ENCODE assay signal across 23 mouse cellular contexts in the genomic region with DNA sequence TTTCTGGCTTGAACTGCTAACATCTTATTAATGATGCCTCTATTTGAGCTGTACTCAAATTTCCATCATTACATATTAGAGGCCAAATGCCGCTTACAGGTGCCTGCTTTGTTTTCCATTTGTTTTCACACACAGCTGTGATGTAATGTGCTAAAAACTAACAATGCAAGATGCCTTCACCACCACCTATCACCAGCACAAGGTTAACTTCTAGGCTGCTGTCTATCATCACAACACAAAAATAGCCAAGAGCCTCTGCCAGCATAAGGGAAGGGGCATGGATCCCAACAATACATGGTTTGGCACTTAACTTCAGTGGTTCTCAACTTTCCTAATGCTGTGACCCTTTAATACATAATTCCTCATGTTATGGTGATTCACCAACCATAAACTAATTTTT.
"Had no signal": no experiment of that assay in that cellular context is flagged by ENCODE, and none has a peak within 500 bp of the region (broad histone marks: within the 10 kb centered on the region; RNA-seq: fewer than 3 reads in every experiment).

No protein-coding gene starts in this region.

- H3K4me2 ChIP-seq: limb, embryonic 13.5 days; liver, embryonic 12.5 days; liver, embryonic 15.5 days; lung, embryonic 15.5 days; midbrain, embryonic 13.5 days; neural tube, embryonic 13.5 days; stomach, embryonic 15.5 days had no signal

- H3K36me3 ChIP-seq: limb, embryonic 13.5 days; lung, embryonic 15.5 days; midbrain, embryonic 13.5 days; neural tube, embryonic 13.5 days; stomach, embryonic 15.5 days had no signal

- H3K4me1 ChIP-seq: liver, embryonic 12.5 days; liver, embryonic 15.5 days; lung, embryonic 15.5 days; stomach, embryonic 15.5 days had no signal

- DNase-seq: kidney, postnatal 14 days; kidney, postnatal 4 days; layer of hippocampus, adult 9-11 months; liver; lung, adult 18-20 months; lung, postnatal 10 days; lung, postnatal 36 days; retina, postnatal 1 day; right cerebral cortex, postnatal 25 days; spleen, adult 18-20 months; thymus, postnatal 25 days had no signal

- H3K27ac ChIP-seq: limb, embryonic 10.5 days; limb, embryonic 13.5 days; liver, embryonic 12.5 days; liver, embryonic 15.5 days; lung, embryonic 15.5 days; midbrain, embryonic 10.5 days; midbrain, embryonic 13.5 days; neural tube, embryonic 13.5 days; stomach, embryonic 15.5 days had no signal

- ATAC-seq: liver, embryonic 12.5 days; midbrain, embryonic 13.5 days; midbrain, embryonic 16.5 days had no signal

- H3K9me3 ChIP-seq: limb, embryonic 10.5 days; limb, embryonic 13.5 days; liver, embryonic 12.5 days; liver, embryonic 15.5 days; lung, embryonic 15.5 days; megakaryocyte, embryonic 14.5 days; midbrain, embryonic 10.5 days; midbrain, embryonic 13.5 days; neural tube, embryonic 13.5 days; stomach, embryonic 15.5 days had no signal

- H3K4me3 ChIP-seq: limb, embryonic 10.5 days; limb, embryonic 13.5 days; liver, embryonic 12.5 days; liver, embryonic 15.5 days; lung, embryonic 15.5 days; megakaryocyte, embryonic 14.5 days; midbrain, embryonic 10.5 days; midbrain, embryonic 13.5 days; myocyte; neural tube, embryonic 13.5 days; stomach, embryonic 15.5 days had no signal

- H3K27me3 ChIP-seq: limb, embryonic 13.5 days; liver, embryonic 12.5 days; liver, embryonic 15.5 days; lung, embryonic 15.5 days; megakaryocyte, embryonic 14.5 days; midbrain, embryonic 13.5 days; neural tube, embryonic 13.5 days; stomach, embryonic 15.5 days had no signal

- H3K9ac ChIP-seq: limb, embryonic 13.5 days; liver, embryonic 12.5 days; liver, embryonic 15.5 days; lung, embryonic 15.5 days; midbrain, embryonic 13.5 days; neural tube, embryonic 13.5 days; stomach, embryonic 15.5 days had no signal
